Mouse (Mus musculus): ENCODE results near the gene Shisa8. TPM values are rescaled to one million over a fixed set of nuclear protein-coding genes. Genes with fewer than 3 reads are reported as not detected.

Gene Shisa8
- polyA plus RNA-seq, 1 experiment: 65.4 TPM

DNA sequence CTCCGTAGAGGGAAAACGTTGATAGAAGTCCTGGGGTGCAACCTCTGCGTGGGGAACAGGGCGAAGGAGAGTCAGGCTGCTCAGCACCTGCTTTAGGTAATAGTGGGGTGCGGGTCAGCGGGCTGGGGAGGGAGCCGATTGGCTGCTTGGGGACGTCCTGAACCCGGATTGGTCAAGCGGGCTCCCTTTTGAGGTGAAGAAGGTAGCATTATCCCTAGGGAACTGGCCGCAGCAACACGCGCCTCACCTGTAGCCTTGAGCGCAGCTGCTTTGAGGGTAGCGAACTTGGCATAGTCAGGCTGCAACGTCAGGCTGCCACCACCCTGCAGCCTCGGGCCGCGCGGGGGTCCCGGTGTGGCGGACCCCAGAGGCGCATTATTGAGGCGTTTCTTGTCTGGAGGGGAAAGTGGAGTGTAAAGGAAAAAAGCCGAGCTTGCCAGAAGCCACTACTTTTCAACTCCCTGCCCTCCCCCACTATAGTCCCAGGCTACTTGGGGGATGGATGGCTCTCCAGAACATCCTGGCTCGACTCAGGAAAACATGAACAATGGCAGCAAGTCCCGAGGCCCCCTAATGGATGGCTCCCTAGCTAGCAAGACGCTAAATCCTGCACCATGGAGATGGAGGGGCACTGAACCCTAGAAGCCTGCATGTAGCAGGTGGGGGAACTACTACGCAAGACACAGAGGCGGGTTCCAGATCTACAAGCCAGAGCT is 5.0 kb downstream of the Shisa8 start:
- TF ChIP-seq POLR2A (IDR thresholded peaks at IDR 0.05; ENCODE audit: borderline replicate concordance, insufficient read depth, low read length): no peak
- TF ChIP-seq CTCF (IDR thresholded peaks at IDR 0.05; ENCODE audit: borderline replicate concordance, insufficient read depth, low read depth, low read length): no peak
- peak; percentile 35 to 65 for DNase-seq
- Histone ChIP-seq H3K27me3 (ENCODE audit: control insufficient read depth, insufficient read depth, low read length) (no peaks in the 10 kb centered on the region), H3K4me1 (ENCODE audit: control insufficient read depth, insufficient read depth, low read length) (peaks cover 69% of the 10 kb centered on the region), H3K27ac (ENCODE audit: insufficient read depth, low read length) (0 out of 2 replicates have a peak overlapping the region, but pooled peaks have one; percentile 85), H3K4me3 (replicated peaks; ENCODE audit: insufficient read depth, low read depth, low read length) (no peak overlapping the region)
- WGBS: 47% methylated on average over 30 of the region's 30 CpGs

DNA sequence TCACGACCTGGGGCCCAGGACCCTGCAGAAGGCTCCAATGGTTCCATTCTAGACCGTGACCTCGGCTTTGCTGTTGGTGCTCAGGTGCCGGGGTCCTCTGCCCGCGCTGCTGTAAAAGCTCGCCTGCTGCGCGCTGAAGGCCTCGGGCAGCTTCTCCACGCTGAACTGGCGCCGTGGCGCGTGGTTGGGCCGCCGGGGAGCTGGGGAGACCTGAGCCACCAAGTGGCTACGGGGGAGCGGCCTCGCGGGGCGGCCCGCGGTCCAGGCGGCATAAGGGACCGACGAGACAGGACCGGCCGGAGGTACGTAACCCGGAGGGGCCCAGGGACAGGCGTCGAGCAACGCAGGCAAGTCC is 5.5 kb downstream of the Shisa8 start:
- Histone ChIP-seq H3K27me3 (ENCODE audit: control insufficient read depth, insufficient read depth, low read length) (no peaks in the 10 kb centered on the region), H3K4me3 (replicated peaks; ENCODE audit: insufficient read depth, low read depth, low read length) (no peak overlapping the region), H3K4me1 (ENCODE audit: control insufficient read depth, insufficient read depth, low read length) (peaks cover 74% of the 10 kb centered on the region), H3K27ac (ENCODE audit: insufficient read depth, low read length) (peak overlapping the region; percentile 85)
- TF ChIP-seq POLR2A (IDR thresholded peaks at IDR 0.05; ENCODE audit: borderline replicate concordance, insufficient read depth, low read length) (no peak), CTCF (IDR thresholded peaks at IDR 0.05; ENCODE audit: borderline replicate concordance, insufficient read depth, low read depth, low read length) (no peak)
- no peak for DNase-seq
- 33% methylated on average over 34 of the region's 34 CpGs for WGBS

DNA sequence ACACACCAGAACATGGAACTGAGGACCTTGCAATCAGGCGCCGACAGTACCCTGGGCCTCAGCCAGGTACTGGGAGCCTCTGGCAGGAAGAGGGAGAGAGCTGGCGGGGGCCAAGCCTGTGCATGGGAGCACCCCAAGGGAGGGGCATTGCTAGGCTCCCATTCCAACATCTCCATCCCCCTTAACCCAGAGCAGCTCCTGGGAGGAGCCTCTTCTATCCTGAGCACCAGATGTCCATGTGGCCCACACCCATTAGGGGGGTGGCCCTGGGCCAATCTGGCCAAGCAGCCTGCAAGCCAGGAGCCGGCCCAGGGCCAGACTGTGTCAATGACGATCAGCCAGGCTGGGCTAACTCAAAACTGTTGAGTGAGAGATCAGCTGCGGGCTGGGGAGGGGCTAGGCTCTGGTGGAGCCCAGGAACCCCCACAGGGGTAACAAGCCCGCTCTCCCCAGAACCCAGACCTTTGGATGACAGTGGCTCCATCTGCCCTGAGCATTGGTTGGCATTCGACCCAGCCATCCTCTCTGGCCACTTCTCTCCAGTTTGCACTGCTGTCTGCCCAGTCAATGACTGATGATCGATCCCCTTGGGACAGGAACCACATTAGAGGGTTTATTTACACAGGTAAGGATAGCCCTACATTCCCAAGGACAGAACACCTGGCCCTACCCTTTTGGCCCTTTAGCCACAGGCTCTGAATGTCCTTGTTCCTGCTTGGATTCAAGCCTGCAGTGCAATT is 6.1 kb downstream of the Shisa8 start:
- Histone ChIP-seq H3K4me1 (ENCODE audit: control insufficient read depth, insufficient read depth, low read length) (peaks cover 78% of the 10 kb centered on the region), H3K27ac (ENCODE audit: insufficient read depth, low read length) (peak overlapping the region; percentile 85), H3K27me3 (ENCODE audit: control insufficient read depth, insufficient read depth, low read length) (no peaks in the 10 kb centered on the region), H3K4me3 (replicated peaks; ENCODE audit: insufficient read depth, low read depth, low read length) (peak overlapping the region; percentile 20)
- TF ChIP-seq CTCF (IDR thresholded peaks at IDR 0.05; ENCODE audit: borderline replicate concordance, insufficient read depth, low read depth, low read length) (no peak), POLR2A (IDR thresholded peaks at IDR 0.05; ENCODE audit: borderline replicate concordance, insufficient read depth, low read length) (peak; percentile 18; the same call in 1 of the 2 replicates)
- WGBS: under 1% methylated on average over 9 of the region's 9 CpGs
- peak; percentile 95 to 97 for DNase-seq

DNA sequence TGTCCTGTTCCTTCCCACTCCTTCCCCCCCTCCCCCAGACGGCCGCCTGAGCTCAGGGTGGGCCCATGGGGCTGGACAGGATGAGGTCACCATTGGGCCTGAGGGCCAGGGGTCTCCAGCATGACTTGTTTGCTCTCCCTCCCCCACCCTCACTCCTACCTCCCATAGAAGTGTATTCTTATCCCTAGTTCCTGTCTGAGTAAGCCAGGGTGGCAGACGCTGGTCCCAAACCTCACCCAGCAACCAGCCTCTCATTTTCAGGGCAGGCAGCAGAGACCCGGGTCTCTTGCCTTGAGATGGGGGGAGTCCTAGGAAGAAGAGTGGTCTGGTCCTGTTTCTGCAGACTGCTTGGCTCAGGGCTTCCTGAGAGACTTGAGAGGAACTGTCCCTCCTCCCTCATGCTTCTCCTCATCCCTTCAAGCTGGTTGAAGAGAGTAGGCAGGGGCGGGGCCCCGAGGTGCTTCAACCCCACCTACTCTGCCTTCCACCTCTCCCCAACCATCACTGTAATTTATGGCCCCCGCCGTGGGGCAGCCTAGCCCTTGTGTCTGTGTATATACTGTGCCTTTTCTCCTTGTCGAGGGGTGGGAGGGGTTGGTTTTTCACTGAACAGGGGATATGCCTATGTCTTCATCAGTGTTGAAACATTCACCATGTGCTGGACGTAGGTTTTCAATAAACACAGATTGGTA is 7.8 kb downstream of the Shisa8 start:
- DNase-seq: no peak
- H3K4me3 ChIP-seq (replicated peaks; ENCODE audit: insufficient read depth, low read depth, low read length): no peak overlapping the region
- TF ChIP-seq POLR2A (IDR thresholded peaks at IDR 0.05; ENCODE audit: borderline replicate concordance, insufficient read depth, low read length) (no peak), CTCF (IDR thresholded peaks at IDR 0.05; ENCODE audit: borderline replicate concordance, insufficient read depth, low read depth, low read length) (no peak)
- H3K4me1 ChIP-seq (ENCODE audit: control insufficient read depth, insufficient read depth, low read length): peaks cover 74% of the 10 kb centered on the region
- peak overlapping the region; percentile 85 for H3K27ac ChIP-seq (ENCODE audit: insufficient read depth, low read length)
- WGBS: 59% methylated on average over 10 of the region's 10 CpGs
- no peaks in the 10 kb centered on the region for H3K27me3 ChIP-seq (ENCODE audit: control insufficient read depth, insufficient read depth, low read length)

DNA sequence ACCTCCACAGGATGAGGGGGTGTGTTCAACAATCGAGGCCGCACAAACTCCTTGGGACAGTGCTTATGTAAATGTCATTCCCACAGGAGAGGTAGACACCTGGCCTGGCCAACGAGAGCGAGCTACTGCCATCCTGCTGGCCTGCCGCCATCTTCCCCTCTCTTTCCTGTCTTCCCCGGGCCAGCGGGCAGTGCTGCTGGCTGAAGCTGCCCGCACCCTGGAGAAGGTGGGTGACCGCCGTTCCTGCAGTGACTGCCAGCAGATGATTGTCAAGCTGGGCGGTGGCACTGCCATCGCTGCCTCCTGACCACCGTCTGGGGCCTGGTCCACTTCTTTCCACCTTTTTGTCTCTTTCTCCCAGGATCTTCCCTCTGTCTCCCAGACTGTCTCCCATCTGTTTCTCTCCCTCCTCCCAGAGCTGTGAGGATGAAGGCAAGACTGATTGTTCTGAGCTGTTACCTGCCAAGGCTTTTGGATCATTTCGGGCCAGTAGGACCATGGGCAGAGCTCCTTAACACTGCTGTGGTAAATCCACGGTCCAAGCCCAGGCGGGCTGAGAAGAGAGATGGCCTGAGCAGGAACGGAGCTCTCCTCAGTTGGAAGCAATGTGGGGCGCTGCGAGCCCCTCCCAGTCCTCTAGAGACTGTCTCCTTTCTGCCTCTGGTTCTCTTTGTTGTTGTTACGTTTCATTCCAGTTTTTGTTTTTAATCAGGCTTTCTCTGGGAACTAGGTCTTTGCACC is 8.8 kb downstream of the Shisa8 start:
- Histone ChIP-seq H3K4me1 (ENCODE audit: control insufficient read depth, insufficient read depth, low read length) (peaks cover 77% of the 10 kb centered on the region), H3K27me3 (ENCODE audit: control insufficient read depth, insufficient read depth, low read length) (no peaks in the 10 kb centered on the region), H3K27ac (ENCODE audit: insufficient read depth, low read length) (peak overlapping the region; percentile 93), H3K4me3 (replicated peaks; ENCODE audit: insufficient read depth, low read depth, low read length) (no peak overlapping the region)
- 15% methylated on average over 20 of the region's 20 CpGs for WGBS
- no peak for TF ChIP-seq CTCF (IDR thresholded peaks at IDR 0.05; ENCODE audit: borderline replicate concordance, insufficient read depth, low read depth, low read length)
- no peak for TF ChIP-seq POLR2A (IDR thresholded peaks at IDR 0.05; ENCODE audit: borderline replicate concordance, insufficient read depth, low read length)
- DNase-seq: peak; percentile 86 to 88

DNA sequence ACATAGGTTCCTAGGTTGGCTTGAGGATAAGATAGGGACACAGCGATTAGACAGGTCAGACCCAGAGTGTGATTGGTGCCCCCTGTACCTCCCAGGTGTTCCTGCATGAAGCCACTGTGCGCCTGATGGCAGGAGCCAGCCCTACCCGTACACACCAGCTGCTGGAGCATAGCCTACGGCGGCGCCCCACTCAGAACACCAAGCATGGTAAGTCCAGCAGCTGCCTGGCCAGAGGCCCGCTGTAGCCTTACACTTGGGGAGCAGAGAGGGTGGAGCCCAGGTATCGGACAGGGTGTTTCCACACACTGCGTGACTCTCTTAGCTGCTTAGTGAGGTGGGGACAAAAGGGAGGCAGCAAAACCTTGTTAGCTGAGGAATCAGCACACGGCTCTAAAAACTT is 9.5 kb downstream of the Shisa8 start:
- TF ChIP-seq POLR2A (IDR thresholded peaks at IDR 0.05; ENCODE audit: borderline replicate concordance, insufficient read depth, low read length) (no peak), CTCF (IDR thresholded peaks at IDR 0.05; ENCODE audit: borderline replicate concordance, insufficient read depth, low read depth, low read length) (no peak)
- Histone ChIP-seq H3K4me3 (replicated peaks; ENCODE audit: insufficient read depth, low read depth, low read length) (no peak overlapping the region), H3K27me3 (ENCODE audit: control insufficient read depth, insufficient read depth, low read length) (no peaks in the 10 kb centered on the region), H3K4me1 (ENCODE audit: control insufficient read depth, insufficient read depth, low read length) (peaks cover 72% of the 10 kb centered on the region), H3K27ac (ENCODE audit: insufficient read depth, low read length) (peak overlapping the region; percentile 93)
- WGBS: 78% methylated on average over 10 of the region's 10 CpGs
- peak in 1 of 2 experiments; percentile 54 for DNase-seq

DNA sequence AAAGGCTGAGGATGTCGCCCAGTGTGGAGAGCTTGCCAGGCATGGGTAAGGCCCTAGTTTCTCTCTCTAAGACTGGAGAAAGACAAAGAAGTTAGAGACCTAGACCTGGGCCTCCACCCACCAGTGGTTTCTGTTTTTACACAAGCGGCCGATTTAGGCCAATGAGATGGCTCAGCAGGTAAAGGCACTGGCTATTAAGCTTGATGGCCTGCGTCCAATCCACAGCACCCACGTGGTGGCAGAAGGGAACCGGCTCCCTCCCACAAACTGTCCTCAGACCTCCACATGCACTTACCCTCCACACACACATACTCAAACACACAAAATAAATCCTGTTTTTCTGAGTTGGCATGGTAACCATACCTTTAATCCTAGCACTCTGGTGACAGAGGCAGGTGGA is 10.5 kb downstream of the Shisa8 start:
- WGBS: 39% methylated on average over 6 of the region's 6 CpGs
- Histone ChIP-seq H3K4me1 (ENCODE audit: control insufficient read depth, insufficient read depth, low read length) (peaks cover 72% of the 10 kb centered on the region), H3K27ac (ENCODE audit: insufficient read depth, low read length) (no peak overlapping the region), H3K27me3 (ENCODE audit: control insufficient read depth, insufficient read depth, low read length) (no peaks in the 10 kb centered on the region), H3K4me3 (replicated peaks; ENCODE audit: insufficient read depth, low read depth, low read length) (no peak overlapping the region)
- peak in 1 of 2 experiments; percentile 42 for DNase-seq
- TF ChIP-seq POLR2A (IDR thresholded peaks at IDR 0.05; ENCODE audit: borderline replicate concordance, insufficient read depth, low read length): no peak
- no peak for TF ChIP-seq CTCF (IDR thresholded peaks at IDR 0.05; ENCODE audit: borderline replicate concordance, insufficient read depth, low read depth, low read length)

Measured in cerebellum, adult 2 months (tissue).